Mouse (Mus musculus) liver (tissue): ENCODE data around the gene Wdr18.
A peak's percentile ranks its signal among the peaks of the same experiment; 100 is the strongest.

Source experiments
- DNase-seq: peaks from one replicate; pipeline ENCODE4 v3.0.0-alpha.2; 2020; ENCODE audit warnings: mixed read lengths

Wdr18 gene

GRCm38 (mm10) chr10:79959847-79960601, at the start of gene Wdr18:
Gene Wdr18 (plus strand): TSS chr10:79960152.
- peak; percentile 100 for DNase-seq

- DNase-seq, result no peak
Observed at GRCm38 (mm10) chr10:79910556-79910955, 49.4 kb upstream of the Wdr18 start, which contains the start of gene Gm26602. Gene Gm26602 (plus strand): TSS chr10:79910856.

GRCm38 (mm10) chr10:79912412-79912811, 47.5 kb upstream of the Wdr18 start:
- peak; percentile 42 for DNase-seq

- DNase-seq, result peak; percentile 68
Observed at GRCm38 (mm10) chr10:79914131-79914947, 45.6 kb upstream of the Wdr18 start.

GRCm38 (mm10) chr10:79914948-79915596, 44.9 kb upstream of the Wdr18 start:
- DNase-seq, result no peak

GRCm38 (mm10) chr10:79916081-79916480, 43.9 kb upstream of the Wdr18 start:
- DNase-seq, result peak; percentile 21

GRCm38 (mm10) chr10:79916808-79917531, 43.0 kb upstream of the Wdr18 start, which contains the start of gene Kiss1r:
Gene Kiss1r (plus strand): TSS chr10:79916971.
- peak; percentile 91 for DNase-seq

GRCm38 (mm10) chr10:79917532-79918100, 42.3 kb upstream of the Wdr18 start:
- no peak for DNase-seq

GRCm38 (mm10) chr10:79918231-79919078, 41.5 kb upstream of the Wdr18 start:
- DNase-seq, result no peak

- DNase-seq, result no peak
Observed at GRCm38 (mm10) chr10:79919251-79919849, 40.6 kb upstream of the Wdr18 start.

GRCm38 (mm10) chr10:79920056-79920890, 39.7 kb upstream of the Wdr18 start:
- DNase-seq, result no peak

- DNase-seq, result no peak
Observed at GRCm38 (mm10) chr10:79920958-79921535, 38.9 kb upstream of the Wdr18 start, which contains the start of gene R3hdm4. Gene R3hdm4 (minus strand): TSS chr10:79921208.

GRCm38 (mm10) chr10:79921572-79921971, 38.4 kb upstream of the Wdr18 start:
- DNase-seq, result no peak

GRCm38 (mm10) chr10:79924998-79925784, 34.8 kb upstream of the Wdr18 start:
- peak; percentile 92 for DNase-seq

- no peak for DNase-seq
Observed at GRCm38 (mm10) chr10:79925785-79926490, 34.0 kb upstream of the Wdr18 start.

- DNase-seq, result peak; percentile 89
Observed at GRCm38 (mm10) chr10:79926491-79927323, 33.2 kb upstream of the Wdr18 start, which contains the start of gene Arid3a. Gene Arid3a (plus strand): TSS chr10:79927043.
